Mouse (Mus musculus): ENCODE data around the gene Crtc1. TPM values are rescaled to one million over a fixed set of nuclear protein-coding genes. Genes with fewer than 3 reads are reported as not detected.

Crtc1 gene
- polyA plus RNA-seq, 1 experiment from 2014 or later, result 18.4 TPM

GRCm38 (mm10) chr8:70347443-70347842, 91.9 kb downstream of the Crtc1 start:
- Histone ChIP-seq H3K4me2 (no peak overlapping the region), H3K4me3 (replicated peaks) (no peak overlapping the region), H3K9ac (replicated peaks) (no peak overlapping the region), H3K27ac (no peak overlapping the region), H3K4me1 (replicated peaks) (peaks cover 68% of the 10 kb centered on the region), H3K9me3 (no peaks in the 10 kb centered on the region), H3K36me3 (peaks cover 68% of the 10 kb centered on the region), H3K27me3 (no peaks in the 10 kb centered on the region)
- no peak for ATAC-seq (ENCODE audit: insufficient number of reproducible peaks, insufficient read depth, low FRiP score, low TSS enrichment, low read depth)
- WGBS, result 85% methylated on average over 4 of the region's 4 CpGs

- ATAC-seq (ENCODE audit: insufficient number of reproducible peaks, insufficient read depth, low FRiP score, low TSS enrichment, low read depth), result no peak
- H3K27me3 ChIP-seq, result no peaks in the 10 kb centered on the region
- H3K27ac ChIP-seq, result peak overlapping the region; percentile 64
- peaks cover 84% of the 10 kb centered on the region for H3K36me3 ChIP-seq
- 79% methylated on average over 2 of the region's 2 CpGs for WGBS
- H3K9ac ChIP-seq (replicated peaks), result no peak overlapping the region; the same call in 1 of the 2 replicates
- H3K4me2 ChIP-seq, result no peak overlapping the region
- peaks cover 40% of the 10 kb centered on the region for H3K4me1 ChIP-seq (replicated peaks)
- no peak overlapping the region for H3K4me3 ChIP-seq (replicated peaks)
- H3K9me3 ChIP-seq, result no peaks in the 10 kb centered on the region
Observed at GRCm38 (mm10) chr8:70344279-70344678, 95.1 kb downstream of the Crtc1 start.

- H3K27ac ChIP-seq, result peak overlapping the region; percentile 64
- H3K4me3 ChIP-seq (replicated peaks), result no peak overlapping the region
- H3K4me1 ChIP-seq (replicated peaks), result peaks cover 34% of the 10 kb centered on the region
- no peak overlapping the region for H3K4me2 ChIP-seq
- peaks cover 84% of the 10 kb centered on the region for H3K36me3 ChIP-seq
- H3K9ac ChIP-seq (replicated peaks), result no peak overlapping the region
- WGBS, result 47% methylated on average over 6 of the region's 6 CpGs
- no peak for ATAC-seq (ENCODE audit: insufficient number of reproducible peaks, insufficient read depth, low FRiP score, low TSS enrichment, low read depth)
- no peaks in the 10 kb centered on the region for H3K9me3 ChIP-seq
- H3K27me3 ChIP-seq, result no peaks in the 10 kb centered on the region
Observed at GRCm38 (mm10) chr8:70343696-70344095, 95.7 kb downstream of the Crtc1 start.

GRCm38 (mm10) chr8:70343076-70343475, 96.3 kb downstream of the Crtc1 start:
- no peaks in the 10 kb centered on the region for H3K9me3 ChIP-seq
- peak overlapping the region; percentile 64 for H3K27ac ChIP-seq
- WGBS, result 24% methylated on average over 7 of the region's 7 CpGs
- no peak overlapping the region for H3K4me3 ChIP-seq (replicated peaks)
- no peaks in the 10 kb centered on the region for H3K27me3 ChIP-seq
- peaks cover 84% of the 10 kb centered on the region for H3K36me3 ChIP-seq
- H3K4me1 ChIP-seq (replicated peaks), result peaks cover 28% of the 10 kb centered on the region
- H3K9ac ChIP-seq (replicated peaks), result no peak overlapping the region
- peak; percentile 28; the same call in 1 of the 2 replicates for ATAC-seq (ENCODE audit: insufficient number of reproducible peaks, insufficient read depth, low FRiP score, low TSS enrichment, low read depth)
- no peak overlapping the region for H3K4me2 ChIP-seq

GRCm38 (mm10) chr8:70342007-70342406, 97.4 kb downstream of the Crtc1 start:
- H3K27me3 ChIP-seq, result no peaks in the 10 kb centered on the region
- H3K9me3 ChIP-seq, result no peaks in the 10 kb centered on the region
- WGBS, result 84% methylated on average over 14 of the region's 14 CpGs
- H3K4me1 ChIP-seq (replicated peaks), result peaks cover 25% of the 10 kb centered on the region
- H3K36me3 ChIP-seq, result peaks cover 87% of the 10 kb centered on the region
- no peak overlapping the region for H3K4me3 ChIP-seq (replicated peaks)
- ATAC-seq (ENCODE audit: insufficient number of reproducible peaks, insufficient read depth, low FRiP score, low TSS enrichment, low read depth), result no peak
- H3K4me2 ChIP-seq, result no peak overlapping the region
- H3K27ac ChIP-seq, result no peak overlapping the region
- no peak overlapping the region for H3K9ac ChIP-seq (replicated peaks)

GRCm38 (mm10) chr8:70340659-70341058, 98.7 kb downstream of the Crtc1 start:
- no peak overlapping the region for H3K27ac ChIP-seq
- H3K9me3 ChIP-seq, result no peaks in the 10 kb centered on the region
- 85% methylated on average over 7 of the region's 7 CpGs for WGBS
- H3K4me1 ChIP-seq (replicated peaks), result peaks cover 25% of the 10 kb centered on the region
- H3K4me2 ChIP-seq, result no peak overlapping the region
- peaks cover 91% of the 10 kb centered on the region for H3K36me3 ChIP-seq
- H3K9ac ChIP-seq (replicated peaks), result no peak overlapping the region
- H3K27me3 ChIP-seq, result no peaks in the 10 kb centered on the region
- ATAC-seq (ENCODE audit: insufficient number of reproducible peaks, insufficient read depth, low FRiP score, low TSS enrichment, low read depth), result no peak
- no peak overlapping the region for H3K4me3 ChIP-seq (replicated peaks)

GRCm38 (mm10) chr8:70338931-70339330, 100.4 kb downstream of the Crtc1 start:
- Histone ChIP-seq H3K4me2 (no peak overlapping the region), H3K4me1 (replicated peaks) (peaks cover 13% of the 10 kb centered on the region), H3K27ac (no peak overlapping the region), H3K9ac (replicated peaks) (no peak overlapping the region), H3K36me3 (peaks cover 99% of the 10 kb centered on the region), H3K4me3 (replicated peaks) (no peak overlapping the region), H3K9me3 (no peaks in the 10 kb centered on the region), H3K27me3 (no peaks in the 10 kb centered on the region)
- no peak for ATAC-seq (ENCODE audit: insufficient number of reproducible peaks, insufficient read depth, low FRiP score, low TSS enrichment, low read depth)
- 90% methylated on average over 7 of the region's 7 CpGs for WGBS

- H3K4me1 ChIP-seq (replicated peaks), result peaks cover 34% of the 10 kb centered on the region
- H3K9me3 ChIP-seq, result no peaks in the 10 kb centered on the region
- no peak overlapping the region for H3K9ac ChIP-seq (replicated peaks)
- H3K27me3 ChIP-seq, result peaks cover 24% of the 10 kb centered on the region
- 96% methylated on average over 6 of the region's 6 CpGs for WGBS
- H3K27ac ChIP-seq, result no peak overlapping the region
- no peak overlapping the region for H3K4me3 ChIP-seq (replicated peaks)
- no peak overlapping the region for H3K4me2 ChIP-seq
- peaks cover 79% of the 10 kb centered on the region for H3K36me3 ChIP-seq
- ATAC-seq (ENCODE audit: insufficient number of reproducible peaks, insufficient read depth, low FRiP score, low TSS enrichment, low read depth), result no peak
Observed at GRCm38 (mm10) chr8:70332878-70333202, 106.5 kb downstream of the Crtc1 start.

Other genes starting within 250 kb of the Crtc1 start
- gene Slc25a42, start 227.3 kb downstream of the Crtc1 start, polyA plus RNA-seq (2016; fragmentation: Nextera tagmentation; extraction: Ambion mirVana), result 2.4 and 3.5 TPM in 2 replicates
- gene Sugp2, start 205.4 kb downstream of the Crtc1 start, polyA plus RNA-seq (2016; fragmentation: Nextera tagmentation; extraction: Ambion mirVana), result 48.3 and 50.7 TPM in 2 replicates
- 22.5 and 26.4 TPM in 2 replicates for gene Armc6, start 205.1 kb downstream of the Crtc1 start, polyA plus RNA-seq (2016; fragmentation: Nextera tagmentation; extraction: Ambion mirVana)
- 88.9 and 92.6 TPM in 2 replicates for gene Homer3, start 156.8 kb downstream of the Crtc1 start, polyA plus RNA-seq (2016; fragmentation: Nextera tagmentation; extraction: Ambion mirVana)
- 52.0 and 54.9 TPM in 2 replicates for gene Ddx49, start 137.1 kb downstream of the Crtc1 start, polyA plus RNA-seq (2016; fragmentation: Nextera tagmentation; extraction: Ambion mirVana)
- 269 and 288 TPM in 2 replicates for gene Cope, start 137.1 kb downstream of the Crtc1 start, polyA plus RNA-seq (2016; fragmentation: Nextera tagmentation; extraction: Ambion mirVana)
- 7.9 and 8.8 TPM in 2 replicates for gene Cers1, start 123.8 kb downstream of the Crtc1 start, polyA plus RNA-seq (2016; fragmentation: Nextera tagmentation; extraction: Ambion mirVana)
- gene Gdf1, start 109.8 kb downstream of the Crtc1 start, polyA plus RNA-seq (2016; fragmentation: Nextera tagmentation; extraction: Ambion mirVana), result 3.7 and 4.2 TPM in 2 replicates
- 32.5 and 34.3 TPM in 2 replicates for gene Upf1, start 86.3 kb downstream of the Crtc1 start, polyA plus RNA-seq (2016; fragmentation: Nextera tagmentation; extraction: Ambion mirVana)
- 2.8 and 5.8 TPM in 2 replicates for gene Comp, start 66.0 kb downstream of the Crtc1 start, polyA plus RNA-seq (2016; fragmentation: Nextera tagmentation; extraction: Ambion mirVana)
- gene Klhl26, start 37.4 kb upstream of the Crtc1 start, polyA plus RNA-seq (2016; fragmentation: Nextera tagmentation; extraction: Ambion mirVana), result 26.8 and 27.3 TPM in 2 replicates
- gene Tmem59l, start 47.8 kb upstream of the Crtc1 start, polyA plus RNA-seq (2016; fragmentation: Nextera tagmentation; extraction: Ambion mirVana), result 17.5 and 22.1 TPM in 2 replicates
- 82.4 and 105 TPM in 2 replicates for gene Crlf1, start 53.6 kb upstream of the Crtc1 start, polyA plus RNA-seq (2016; fragmentation: Nextera tagmentation; extraction: Ambion mirVana)
- gene Rex1bd, start 67.2 kb upstream of the Crtc1 start, polyA plus RNA-seq (2016; fragmentation: Nextera tagmentation; extraction: Ambion mirVana), result 142 and 151 TPM in 2 replicates
- gene Uba52, start 71.2 kb upstream of the Crtc1 start, polyA plus RNA-seq (2016; fragmentation: Nextera tagmentation; extraction: Ambion mirVana), result 882 and 891 TPM in 2 replicates
- 280 and 286 TPM in 2 replicates for gene Fkbp8, start 88.1 kb upstream of the Crtc1 start, polyA plus RNA-seq (2016; fragmentation: Nextera tagmentation; extraction: Ambion mirVana)
- gene Kxd1, start 88.4 kb upstream of the Crtc1 start, polyA plus RNA-seq (2016; fragmentation: Nextera tagmentation; extraction: Ambion mirVana), result 50.3 and 50.7 TPM in 2 replicates
- 18.7 and 21.2 TPM in 2 replicates for gene Ell, start 99.9 kb upstream of the Crtc1 start, polyA plus RNA-seq (2016; fragmentation: Nextera tagmentation; extraction: Ambion mirVana)
- 177 and 180 TPM in 2 replicates for gene Isyna1, start 154.8 kb upstream of the Crtc1 start, polyA plus RNA-seq (2016; fragmentation: Nextera tagmentation; extraction: Ambion mirVana)
- gene Ssbp4, start 169.3 kb upstream of the Crtc1 start, polyA plus RNA-seq (2016; fragmentation: Nextera tagmentation; extraction: Ambion mirVana), result 137 and 151 TPM in 2 replicates
- 0.76 and 1.2 TPM in 2 replicates for gene Lrrc25, start 176.6 kb upstream of the Crtc1 start, polyA plus RNA-seq (2016; fragmentation: Nextera tagmentation; extraction: Ambion mirVana)
- gene Gdf15, start 192.9 kb upstream of the Crtc1 start, polyA plus RNA-seq (2016; fragmentation: Nextera tagmentation; extraction: Ambion mirVana), result 0.15 TPM in 1 of 2 replicates, not detected in the other
- 45.7 and 53.9 TPM in 2 replicates for gene Pgpep1, start 220.8 kb upstream of the Crtc1 start, polyA plus RNA-seq (2016; fragmentation: Nextera tagmentation; extraction: Ambion mirVana)
- 335 and 339 TPM in 2 replicates for gene Lsm4, start 233.7 kb upstream of the Crtc1 start, polyA plus RNA-seq (2016; fragmentation: Nextera tagmentation; extraction: Ambion mirVana)

Data from limb, embryonic 12.5 days (tissue).